Mouse (Mus musculus) heart, postnatal 10 days (tissue): ENCODE data around the gene Ift81. TPM values are rescaled to one million over a fixed set of nuclear protein-coding genes. Genes with fewer than 3 reads are reported as not detected.

Experiments
- DNase-seq, 2 experiments: peaks; one replicate each; pipeline ENCODE4 v3.0.0; 2021
- intact Hi-C: fragments of 180-260 bp; cut with DNase I; formaldehyde crosslinking; loops from one replicate; pipeline ENCODE4 v1.15.1; 2025
- total RNA-seq, 2 experiments: library from RNA; stranded (reverse); gene quantifications; 2 replicates each; pipeline ENCODE4 v1.2.3; 2021

Ift81 gene
- total RNA-seq, 2 experiments from 2014 or later = 51.7 to 53.1 TPM

DNA sequence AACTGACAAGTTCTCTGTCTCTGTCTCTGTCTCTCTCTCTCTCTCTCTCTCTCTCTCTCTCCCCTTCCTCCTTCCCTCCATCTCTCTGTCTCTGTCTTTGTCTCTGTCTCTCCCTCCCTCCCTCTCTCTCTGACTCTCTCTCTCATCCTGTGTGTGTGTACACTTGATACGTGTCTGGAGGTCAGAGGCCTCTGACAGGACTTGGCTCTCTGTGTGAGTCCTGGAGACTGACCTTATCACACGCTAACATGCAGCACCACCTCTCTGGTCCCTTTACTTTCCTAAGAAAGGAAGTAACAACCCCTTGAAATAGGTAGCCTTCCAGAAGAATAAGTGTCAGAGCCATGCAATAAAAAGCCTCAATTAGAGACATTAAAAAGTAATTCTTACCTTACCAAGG, 59.2 kb downstream of the Ift81 start:
- no peak for DNase-seq
- intact Hi-C loops = no loop called here

DNA sequence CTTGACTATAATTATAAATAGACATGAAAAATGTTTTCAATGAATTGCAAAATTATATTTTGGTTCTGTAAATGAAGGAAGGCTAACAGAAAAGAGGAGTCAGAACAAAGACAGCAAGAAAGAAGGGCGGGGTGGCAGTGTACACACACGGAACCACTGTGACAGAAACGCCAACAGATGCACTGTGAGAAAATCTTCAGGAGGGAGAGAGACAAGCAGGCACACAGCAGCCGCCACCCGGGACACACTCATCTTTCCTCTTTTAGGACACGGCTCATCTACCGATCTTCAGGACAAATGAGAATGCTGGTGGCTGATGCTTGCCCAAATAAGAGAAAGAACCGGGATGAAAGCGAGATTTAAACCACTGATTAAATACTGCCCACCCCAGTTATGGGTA, 61.7 kb downstream of the Ift81 start:
- no peak for DNase-seq
- intact Hi-C loops = no loop called here

DNA sequence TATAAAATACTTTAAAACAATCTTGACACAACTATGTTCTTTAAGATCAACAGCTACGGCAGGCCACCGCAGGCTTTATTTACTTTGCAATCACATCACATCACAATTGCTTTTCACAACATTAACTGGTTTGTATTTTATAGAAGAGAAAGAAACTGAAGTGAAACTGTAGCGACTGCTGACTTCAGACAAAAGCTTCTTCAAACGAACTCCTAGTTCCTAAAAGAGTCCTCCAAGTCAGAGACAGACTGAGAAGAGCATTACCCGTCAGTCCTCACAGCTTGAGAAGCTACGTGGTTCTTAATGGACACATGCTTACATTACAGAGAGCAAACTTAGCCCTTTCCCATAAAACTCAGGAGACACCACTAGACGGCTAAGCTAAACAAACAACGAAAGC, 63.9 kb downstream of the Ift81 start:
- intact Hi-C loops = no loop called here
- DNase-seq = no peak

DNA sequence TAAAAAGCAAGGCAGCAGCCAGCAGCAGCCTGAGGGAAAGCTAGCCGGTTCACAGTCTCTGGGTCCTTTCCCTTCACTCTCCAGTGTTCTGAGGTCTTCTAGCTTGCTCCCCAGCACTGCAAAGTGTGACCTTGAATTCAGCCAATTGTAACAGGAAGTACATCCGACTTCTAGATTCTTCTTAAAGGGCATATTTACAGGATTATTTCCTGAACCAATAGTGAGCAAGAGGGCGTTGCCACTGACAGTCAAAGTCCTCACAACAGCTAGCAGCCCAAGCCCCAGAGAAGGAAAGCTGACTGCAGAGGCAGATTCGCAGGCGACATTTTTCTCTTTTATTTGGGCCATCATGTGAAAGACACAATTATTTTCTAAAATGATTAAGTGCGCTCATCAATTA, 65.6 kb downstream of the Ift81 start:
- intact Hi-C loops = no loop called here
- DNase-seq = peak; percentile 50 to 51

DNA sequence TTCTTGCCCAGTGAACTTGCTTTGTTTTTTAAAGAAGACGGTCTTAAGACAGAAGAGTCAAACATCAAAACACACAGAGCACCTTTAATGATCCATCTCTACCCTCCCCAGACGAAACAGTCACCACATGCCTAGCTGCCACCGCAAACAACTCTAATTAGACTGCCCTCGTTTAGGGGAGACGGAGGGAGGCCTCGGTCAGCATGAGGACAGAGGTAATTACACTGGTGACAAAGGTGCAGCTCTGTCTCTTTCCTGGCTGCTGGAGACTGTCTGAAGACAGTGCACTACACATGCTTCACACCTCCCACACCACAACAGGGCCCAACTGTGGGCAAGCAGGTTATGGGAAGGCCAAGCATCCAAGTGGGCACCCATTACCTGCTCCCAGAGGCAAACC, 66.5 kb downstream of the Ift81 start:
- DNase-seq = no peak
- intact Hi-C loops = loop anchor here (2.0 kb wide), 1 partner anchor 77 kb away; no protein-coding TSS in a partner anchor

DNA sequence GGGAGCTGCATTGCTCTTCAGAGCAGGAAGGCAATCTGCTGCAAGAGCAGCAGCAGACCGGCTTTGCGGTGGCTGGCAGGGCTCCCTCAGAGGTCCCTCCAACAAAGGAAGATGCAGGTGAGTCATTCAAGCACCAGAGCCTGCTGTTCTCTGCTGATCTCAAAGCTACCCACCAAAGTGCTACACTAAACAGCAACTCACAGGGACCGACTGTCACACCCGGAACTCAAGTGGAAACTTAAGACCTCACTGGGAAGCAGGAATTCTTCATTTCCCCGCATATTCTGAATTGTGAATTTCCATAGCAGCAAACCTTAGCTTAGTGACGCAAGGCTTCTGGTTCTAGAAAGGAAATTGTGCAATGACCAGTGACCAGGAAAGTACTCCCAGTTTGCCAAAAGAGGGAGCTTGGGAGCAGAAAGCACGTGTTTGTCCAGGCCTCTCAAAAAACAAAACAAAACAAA, 67.0 kb downstream of the Ift81 start:
- DNase-seq = peak; percentile 77 to 79
- intact Hi-C loops = loop anchor here (2.0 kb wide), 1 partner anchor 78 kb away; no protein-coding TSS in a partner anchor

DNA sequence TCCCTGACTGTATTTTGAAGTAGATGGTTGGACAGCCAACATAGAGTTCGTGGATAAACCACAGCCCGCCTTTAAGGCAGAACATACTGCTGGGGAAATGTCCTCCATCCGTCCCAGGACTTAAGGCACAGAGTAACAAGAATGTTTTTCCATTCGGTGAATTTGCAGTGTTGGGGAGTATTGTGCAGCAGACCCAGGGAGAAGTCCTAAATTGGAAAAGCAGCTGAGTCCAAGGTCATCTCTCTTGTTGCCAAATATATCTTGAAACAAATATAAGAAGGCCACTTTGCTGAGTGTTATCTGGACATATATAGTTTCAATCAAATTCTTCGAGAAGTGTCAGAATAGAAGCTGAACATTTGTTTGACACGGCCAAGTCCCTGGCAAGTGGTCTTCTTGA, 70.9 kb downstream of the Ift81 start:
- intact Hi-C loops = loop anchor here (2.0 kb wide), 1 partner anchor 15 kb away; no protein-coding TSS in a partner anchor
- no peak for DNase-seq

DNA sequence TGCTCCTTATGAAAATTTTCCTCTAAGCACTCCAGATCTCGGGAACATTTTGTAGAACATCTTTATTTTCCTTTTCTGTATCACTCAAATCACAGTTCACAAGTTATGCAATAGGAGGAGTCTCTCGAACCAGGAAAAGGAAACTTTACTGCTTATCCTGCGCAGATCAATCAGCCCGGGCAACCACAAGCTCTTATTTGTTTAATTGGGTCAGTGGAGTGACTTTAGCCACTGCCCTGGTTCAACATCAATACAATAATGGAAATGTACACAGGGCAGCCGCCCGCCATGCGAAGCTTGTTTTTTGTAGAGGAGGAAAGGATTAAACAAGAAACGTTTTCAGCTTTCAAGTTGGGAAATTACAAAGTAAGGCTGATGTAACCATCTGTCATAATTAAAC, 72.4 kb downstream of the Ift81 start:
- intact Hi-C loops = loop anchor here (2.0 kb wide), 1 partner anchor 13 kb away; no protein-coding TSS in a partner anchor
- DNase-seq = no peak

DNA sequence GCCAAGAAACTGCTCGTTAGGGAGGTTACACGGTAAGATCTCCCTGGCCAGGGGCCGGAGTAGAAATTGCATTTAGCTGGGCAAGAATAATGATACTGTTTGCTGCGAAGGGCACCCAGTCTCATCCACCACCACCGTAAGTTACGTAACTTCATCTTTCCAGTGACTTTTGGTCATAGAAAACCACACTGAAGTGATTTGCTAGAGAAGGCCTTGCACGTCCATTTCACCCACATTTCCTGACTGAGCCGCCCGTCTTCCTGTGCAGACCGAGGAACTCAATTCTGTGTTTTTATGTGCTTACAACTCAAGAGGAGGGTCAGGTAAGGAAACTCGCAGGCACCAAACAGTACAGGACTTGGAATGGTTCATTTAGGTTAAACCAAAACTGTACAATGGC, 76.2 kb downstream of the Ift81 start:
- intact Hi-C loops = no loop called here
- DNase-seq = no peak

DNA sequence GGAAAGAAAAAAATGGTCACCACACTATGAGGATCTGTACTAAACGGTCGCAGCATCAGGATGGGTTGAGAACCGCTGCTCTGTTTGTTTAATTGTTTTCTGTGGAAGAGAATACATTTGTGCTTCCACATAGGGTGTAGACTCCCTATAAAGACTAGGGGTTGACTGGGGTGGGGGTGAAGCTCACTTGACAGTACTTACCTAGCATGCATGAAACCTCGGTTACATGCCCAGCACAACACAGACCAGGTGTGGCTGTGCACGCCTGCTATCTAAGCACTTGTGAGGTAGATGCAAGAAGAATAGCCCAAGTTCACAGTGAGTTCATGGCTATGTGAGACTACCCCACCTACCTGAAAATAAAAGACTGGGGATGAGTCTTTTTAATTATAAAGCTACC, 76.7 kb downstream of the Ift81 start:
- DNase-seq = no peak
- intact Hi-C loops = no loop called here

DNA sequence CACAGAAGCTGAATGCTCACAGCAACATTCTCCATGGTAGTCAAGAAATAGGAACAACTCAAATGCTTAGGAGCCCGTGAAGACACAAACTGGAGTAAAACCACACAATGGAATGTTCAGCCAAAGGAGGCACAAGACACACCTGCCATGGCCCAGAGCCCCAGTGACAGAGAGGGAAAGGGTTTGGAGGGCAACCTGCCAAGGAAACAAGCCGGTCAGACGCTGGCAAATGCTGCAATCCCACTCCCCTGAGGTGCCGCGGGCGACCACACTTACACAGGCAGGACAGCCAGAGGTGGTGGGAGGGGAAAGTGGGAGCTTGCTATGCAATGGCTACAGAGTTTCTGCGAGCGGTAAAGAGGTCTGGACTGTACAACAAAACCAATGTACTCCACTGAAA, 80.4 kb downstream of the Ift81 start:
- DNase-seq = no peak
- intact Hi-C loops = no loop called here

DNA sequence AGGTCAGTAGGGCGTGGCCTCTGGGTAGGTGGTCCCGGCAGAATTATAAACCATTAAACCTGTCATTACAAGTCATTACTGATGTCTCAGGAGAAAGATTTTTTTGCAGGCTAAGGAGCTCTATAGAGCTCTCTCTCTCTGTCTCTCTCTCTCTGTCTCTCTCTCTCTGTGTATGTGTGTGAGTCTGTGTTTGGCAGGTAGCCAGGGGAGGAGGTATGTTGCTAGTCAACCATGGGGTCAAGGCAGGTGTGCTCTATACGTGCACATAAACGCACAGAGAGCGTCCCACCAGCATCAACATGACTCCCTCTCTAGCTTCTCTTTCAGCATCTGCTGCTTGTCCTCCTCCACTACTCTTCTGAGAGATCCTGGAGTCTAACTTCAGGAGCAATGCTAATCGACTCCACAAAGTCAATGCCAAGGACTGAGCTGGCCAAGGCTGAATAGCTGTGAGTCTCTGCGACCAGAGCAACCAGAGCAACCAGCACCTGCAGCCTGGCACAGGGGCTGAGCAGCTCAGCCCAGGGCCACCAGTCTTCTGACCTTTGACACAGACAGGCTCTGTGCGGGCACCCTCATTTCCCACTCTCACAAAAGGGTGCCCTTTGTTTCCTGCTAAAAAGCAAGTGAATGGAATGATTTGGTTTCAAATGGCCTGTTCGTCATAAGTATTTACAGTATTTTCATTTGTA, 84.3 kb downstream of the Ift81 start:
- intact Hi-C loops = loop anchor here (2.0 kb wide), 1 partner anchor 13 kb away; no protein-coding TSS in a partner anchor
- DNase-seq = no peak

DNA sequence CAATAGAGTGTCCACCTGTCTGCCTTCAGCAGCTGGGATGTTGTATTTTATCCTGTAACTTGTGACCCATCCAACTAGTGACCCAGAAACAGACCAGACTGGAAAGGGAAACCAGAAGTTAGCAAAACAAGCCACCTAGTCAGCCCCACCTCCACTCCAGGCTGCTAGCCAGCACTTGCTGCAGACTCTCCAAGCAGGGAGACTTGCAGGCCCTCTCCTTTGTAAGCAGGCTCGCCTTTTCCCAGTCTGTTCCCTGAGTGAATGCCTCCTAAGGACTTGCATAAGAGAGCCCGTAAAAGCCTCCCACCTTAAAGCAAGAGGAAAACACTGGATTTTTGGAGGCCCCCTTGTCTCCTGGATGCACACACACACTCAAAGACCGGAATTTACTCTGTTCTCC, 85.0 kb downstream of the Ift81 start:
- peak; percentile 82 for DNase-seq
- intact Hi-C loops = loop anchor here (2.0 kb wide), 1 partner anchor 13 kb away; no protein-coding TSS in a partner anchor

DNA sequence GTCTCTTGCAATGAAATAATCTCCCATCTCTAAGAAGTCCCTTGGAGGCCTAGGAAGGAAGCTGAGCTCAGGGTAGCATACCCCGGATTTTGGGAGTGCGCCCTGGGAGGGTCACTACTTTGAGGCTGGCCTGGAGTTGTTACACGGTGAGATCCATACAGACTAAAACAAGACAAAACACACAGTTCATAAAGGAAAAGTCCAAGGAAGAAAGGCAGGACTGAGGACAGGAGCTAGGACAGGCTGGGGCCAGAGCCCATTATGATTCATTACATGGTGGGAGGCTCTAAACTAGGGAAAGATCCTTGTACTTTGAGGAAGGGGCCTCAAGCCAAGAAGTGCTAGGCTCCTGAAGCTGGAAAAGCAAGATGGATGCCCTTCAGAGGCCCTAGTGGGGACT, 85.7 kb downstream of the Ift81 start:
- intact Hi-C loops = loop anchor here (2.0 kb wide), 1 partner anchor 14 kb away; no protein-coding TSS in a partner anchor
- DNase-seq = no peak

DNA sequence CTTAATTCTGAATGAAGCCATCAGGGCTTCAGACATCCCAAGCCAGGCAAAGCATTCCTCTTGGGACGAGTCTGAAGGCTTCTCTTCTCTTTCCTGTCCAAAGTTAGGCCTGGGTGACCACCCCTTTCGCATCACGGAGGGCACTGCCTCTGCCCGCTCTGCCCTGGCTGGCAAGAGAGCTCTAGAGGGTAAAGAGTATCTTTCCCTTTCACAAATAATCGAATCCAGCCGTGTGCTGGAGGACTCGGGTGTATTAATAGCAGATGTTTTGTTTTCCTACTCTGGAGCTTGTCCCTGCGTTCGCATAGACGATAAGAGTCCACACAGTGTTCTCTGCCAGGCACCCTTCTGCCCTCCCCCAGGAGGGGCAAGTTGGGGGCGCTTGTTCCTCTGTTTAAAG, 86.6 kb downstream of the Ift81 start:
- intact Hi-C loops = loop anchor here (2.0 kb wide), 1 partner anchor 15 kb away; no protein-coding TSS in a partner anchor
- DNase-seq = peak; percentile 64 to 65

DNA sequence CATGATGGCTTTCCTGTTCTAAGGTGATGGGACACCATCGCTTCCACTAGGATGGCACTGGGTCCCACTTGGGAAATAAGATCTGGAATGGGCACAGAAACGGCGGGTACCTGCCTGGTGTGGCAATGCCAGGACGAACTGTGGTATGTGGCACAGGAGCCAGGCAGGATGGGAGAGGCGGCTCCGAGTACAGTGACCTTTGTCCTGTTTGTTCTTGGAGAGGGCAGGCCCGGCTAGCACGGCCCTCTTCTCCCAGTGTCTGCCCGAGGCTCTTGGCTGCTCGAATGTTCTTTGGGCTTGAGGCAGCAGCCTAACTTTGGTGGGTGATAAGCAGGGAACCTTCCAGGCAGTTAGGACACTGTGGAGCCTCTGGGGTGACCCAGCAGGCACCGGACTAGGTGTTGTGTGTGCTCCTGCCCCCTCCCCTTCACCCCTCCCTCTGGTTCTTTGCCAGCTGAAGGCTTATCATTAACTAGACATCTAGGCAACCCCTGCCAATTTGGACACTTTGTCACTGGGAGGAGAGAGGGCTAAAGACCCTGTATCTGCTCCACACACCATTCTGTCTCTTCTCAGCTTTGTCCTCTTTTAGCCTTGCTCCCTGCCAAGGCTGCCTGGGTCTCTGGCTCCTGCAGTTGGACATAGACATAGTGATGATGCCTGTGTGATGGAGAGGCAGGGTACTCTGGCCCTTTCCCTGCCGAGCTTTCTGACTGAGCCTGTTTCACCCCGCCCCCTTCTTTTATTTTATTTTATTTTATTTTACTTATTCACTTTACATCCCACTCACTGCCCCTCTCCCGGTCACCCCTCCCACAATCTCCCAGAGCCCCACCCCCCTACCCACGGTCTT, 87.2 kb downstream of the Ift81 start:
- intact Hi-C loops = no loop called here
- DNase-seq = peak; percentile 76 to 84

DNA sequence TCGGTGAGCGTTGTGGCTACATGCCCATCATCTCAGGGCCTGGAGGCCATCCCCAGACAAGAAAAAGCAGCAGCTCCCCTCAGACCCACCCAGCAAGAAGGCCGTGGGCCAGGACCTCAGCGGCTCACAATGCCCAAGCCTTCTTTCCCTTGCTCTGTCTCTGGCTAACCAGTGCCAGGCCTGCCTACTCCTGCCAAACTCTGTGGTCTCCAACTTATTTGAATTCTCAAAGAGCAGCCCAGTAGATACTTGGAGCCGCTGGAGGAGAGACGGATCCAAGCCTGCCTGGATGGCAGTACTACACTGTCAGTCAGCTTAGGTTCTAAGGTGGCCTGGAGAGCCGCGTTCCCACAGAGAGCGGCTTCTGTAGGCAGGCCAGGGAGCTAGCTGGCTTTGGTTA, 87.9 kb downstream of the Ift81 start:
- DNase-seq = peak; percentile 62 to 63

DNA sequence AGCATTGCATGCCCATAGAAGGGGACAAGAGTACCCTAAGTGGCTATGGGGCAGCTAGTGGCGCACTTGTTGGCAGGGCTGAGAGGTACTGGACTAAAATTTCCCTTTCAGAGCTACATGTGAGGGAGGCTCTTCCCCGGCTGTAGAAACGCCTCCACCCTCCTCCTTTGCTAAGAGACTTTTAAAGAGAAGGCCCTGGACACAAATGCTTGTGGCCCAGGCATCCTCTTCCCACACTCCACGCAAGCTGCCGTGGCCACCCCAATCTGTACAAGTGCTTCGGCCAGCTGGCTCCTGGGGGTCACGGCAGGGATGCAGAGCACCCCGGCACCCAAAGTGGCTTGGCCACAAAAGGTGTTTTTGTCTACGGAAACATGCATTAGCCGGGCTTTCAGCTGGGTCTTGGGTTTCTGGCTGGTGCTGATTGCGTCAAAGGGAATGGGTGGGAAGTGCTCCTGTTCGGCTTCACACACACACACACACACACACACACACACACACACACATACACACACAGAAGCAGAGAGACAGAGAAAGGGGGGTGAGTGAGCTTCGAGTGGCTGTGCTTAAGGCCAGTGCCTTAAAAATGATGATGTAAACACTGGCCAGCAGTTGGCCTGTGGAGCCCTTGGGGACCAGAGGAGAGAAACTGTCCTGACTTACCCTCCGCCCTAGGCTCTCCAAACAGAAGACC, 88.9 kb downstream of the Ift81 start:
- DNase-seq = peak; percentile 57 to 63
- intact Hi-C loops = loop anchor here (2.0 kb wide), 1 partner anchor 15 kb away; no protein-coding TSS in a partner anchor

More for the DNA sequence above, 87.9 kb downstream of the Ift81 start:
- intact Hi-C loops = no loop called here

DNA sequence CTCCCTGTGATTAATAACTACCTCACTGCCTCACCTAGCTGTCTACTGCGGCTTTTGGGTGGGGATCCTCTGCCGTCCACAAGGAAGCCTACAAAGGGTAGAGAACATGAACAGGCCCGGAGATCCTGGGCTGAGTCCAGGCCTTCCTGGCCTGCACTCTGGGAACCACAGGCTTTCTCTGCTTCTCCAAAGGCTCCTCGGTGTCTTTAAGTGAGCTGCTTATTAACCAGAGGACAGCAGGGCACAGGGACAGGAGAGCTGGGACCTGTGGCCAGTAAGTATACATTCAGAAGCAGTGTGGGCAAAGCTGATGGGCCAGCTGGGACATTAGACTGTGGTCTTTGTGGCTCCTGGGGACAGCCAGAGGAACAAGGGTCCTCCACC, 89.5 kb downstream of the Ift81 start:
- intact Hi-C loops = loop anchor here (2.0 kb wide), 1 partner anchor 14 kb away; no protein-coding TSS in a partner anchor
- DNase-seq = peak; percentile 43 to 56

DNA sequence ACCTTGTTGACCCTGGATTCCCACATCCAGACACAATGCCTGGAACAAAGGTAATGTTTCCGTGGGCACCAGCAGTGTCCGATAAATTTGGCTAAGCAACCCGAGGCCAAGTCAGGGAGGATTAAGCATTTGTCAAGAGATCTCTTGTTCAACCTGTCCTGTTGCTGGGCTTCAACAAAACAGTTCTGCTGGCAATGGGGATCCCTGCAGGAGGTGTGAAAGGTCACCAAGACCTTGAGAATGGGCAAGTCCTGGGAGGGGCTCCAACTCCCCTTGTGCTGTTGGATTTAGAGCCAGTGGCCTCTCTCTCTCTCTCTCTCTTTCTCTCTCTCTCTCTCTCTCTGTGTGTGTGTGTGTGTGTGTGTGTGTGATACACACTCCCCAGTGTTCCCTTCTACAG, 90.1 kb downstream of the Ift81 start:
- peak; percentile 62 to 74 for DNase-seq
- intact Hi-C loops = loop anchor here (2.0 kb wide), 1 partner anchor 13 kb away; no protein-coding TSS in a partner anchor

DNA sequence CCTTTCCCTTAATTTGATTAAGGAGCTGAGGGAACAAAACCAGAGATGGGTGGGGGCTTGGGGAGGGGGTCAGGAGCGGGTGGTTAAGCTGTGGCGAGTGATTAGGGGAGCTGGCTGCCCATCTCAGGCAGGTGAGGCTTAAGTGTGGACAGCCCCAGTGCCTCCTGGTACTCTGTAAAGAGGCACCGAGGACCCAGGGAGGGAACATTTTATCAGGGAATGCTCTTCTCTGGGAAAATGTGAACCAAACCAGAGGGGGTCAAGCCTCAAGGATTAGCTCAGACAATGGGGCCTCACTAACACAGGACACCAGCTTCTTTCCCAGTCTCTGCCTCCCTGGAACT, 93.2 kb downstream of the Ift81 start:
- peak; percentile 77 to 87 for DNase-seq
- intact Hi-C loops = loop anchor here (1.0 kb wide), 1 partner anchor 100 kb away; no protein-coding TSS in a partner anchor
